Mouse (Mus musculus) forebrain, embryonic 11.5 days (tissue): ENCODE data around the gene Smyd2. TPM values are rescaled to one million over a fixed set of nuclear protein-coding genes. Genes with fewer than 3 reads are reported as not detected.

Source experiments
- ATAC-seq: fragments of 200-750 bp; cut with Nextera tagmentation; replicated peaks from 2 replicates; pipeline ENCODE4 v1.8.0; 2017; ENCODE audit warnings: moderate TSS enrichment; ENCODE audit not compliant: low FRiP score
- DNase-seq: peaks from one replicate; pipeline ENCODE4 v3.0.0-alpha.2; 2017; ENCODE audit warnings: low spot score
- H3K27ac ChIP-seq: fragments of 300-500 bp; sonication (generic); 2 replicates; pipeline ENCODE4 v1.5.1; 2014; ENCODE audit warnings: low read depth, low read length
- H3K27me3 ChIP-seq: fragments of 300-500 bp; sonication (generic); 2 replicates; pipeline ENCODE4 v1.6.1; 2014; ENCODE audit warnings: mild to moderate bottlenecking, low read length, mixed read lengths; ENCODE audit not compliant: control insufficient read depth, insufficient read depth
- H3K36me3 ChIP-seq: fragments of 300-500 bp; sonication (generic); 2 replicates; pipeline ENCODE4 v1.6.1; 2014; ENCODE audit warnings: mild to moderate bottlenecking, low read length, moderate library complexity, mixed read lengths; ENCODE audit not compliant: control insufficient read depth, insufficient read depth
- H3K4me1 ChIP-seq: fragments of 300-500 bp; sonication (generic); replicated peaks from 2 replicates; pipeline ENCODE4 v1.6.1; 2014; ENCODE audit warnings: low read length, mixed read lengths; ENCODE audit not compliant: control insufficient read depth, insufficient read depth
- H3K4me2 ChIP-seq: fragments of 300-500 bp; sonication (generic); 2 replicates; pipeline ENCODE4 v1.6.1; 2014; ENCODE audit warnings: low read depth, mild to moderate bottlenecking, low read length, moderate library complexity, mixed read lengths; ENCODE audit not compliant: severe bottlenecking
- H3K4me3 ChIP-seq: fragments of 300-500 bp; sonication (generic); 2 replicates; pipeline ENCODE4 v1.5.1; 2014; ENCODE audit warnings: low read depth, low read length
- H3K9ac ChIP-seq: fragments of 300-500 bp; sonication (generic); 2 replicates; pipeline ENCODE4 v1.6.1; 2014; ENCODE audit warnings: low read length
- H3K9me3 ChIP-seq: fragments of 300-500 bp; sonication (generic); 2 replicates; pipeline ENCODE4 v1.6.1; 2016; ENCODE audit warnings: low read length, mixed read lengths; ENCODE audit not compliant: control insufficient read depth
- WGBS: fragments of 180-500 bp; shearing (Covaris S2); extraction: QIAGEN DNeasy Blood & Tissue Kit; methylation state at CpG from one replicate; pipeline ENCODE4 v1.1.7; 2014; 5-methylcytosine and 5-hydroxymethylcytosine counted together
- polyA plus RNA-seq: library from polyadenylated mRNA; unstranded; fragments of >200 nt; fragmentation: Nextera tagmentation; extraction: Ambion mirVana; gene quantifications from 2 replicates; pipeline ENCODE4 v1.2.1, GENCODE M21; 2014

Gene Smyd2
- polyA plus RNA-seq, 1 experiment from 2014 or later: 43.1 TPM

DNA sequence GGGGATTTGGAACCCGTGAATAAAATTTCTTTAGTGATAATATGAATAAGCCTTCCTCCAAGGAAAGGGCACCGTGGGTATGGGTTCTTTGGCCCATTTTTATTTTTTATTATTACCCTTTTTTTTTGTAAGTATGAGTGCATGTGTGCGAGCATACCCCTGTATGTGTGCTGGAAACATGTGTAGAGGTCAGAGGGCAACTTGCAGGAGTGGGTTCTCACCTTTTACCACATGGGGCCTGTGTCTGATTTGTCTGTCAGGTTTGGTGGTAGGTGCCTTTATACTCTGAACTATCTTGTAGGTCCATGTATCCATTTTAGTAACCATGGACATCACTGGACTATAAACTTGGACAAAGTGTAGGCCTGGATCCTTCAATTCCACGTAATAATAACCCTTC is 994 bp upstream of the Smyd2 start:
- Histone ChIP-seq H3K9me3 (no peaks in the 10 kb centered on the region), H3K27ac (no peak overlapping the region), H3K36me3 (no peaks in the 10 kb centered on the region), H3K9ac (no peak overlapping the region), H3K4me3 (no peak overlapping the region), H3K27me3 (peaks cover 4% of the 10 kb centered on the region; the same call in 1 of the 2 replicates), H3K4me1 (peaks cover 3% of the 10 kb centered on the region; the same call in 1 of the 2 replicates), H3K4me2 (no peak overlapping the region)
- WGBS: 72% methylated on average over 4 of the region's 4 CpGs
- DNase-seq (no peak), ATAC-seq (no peak)

DNA sequence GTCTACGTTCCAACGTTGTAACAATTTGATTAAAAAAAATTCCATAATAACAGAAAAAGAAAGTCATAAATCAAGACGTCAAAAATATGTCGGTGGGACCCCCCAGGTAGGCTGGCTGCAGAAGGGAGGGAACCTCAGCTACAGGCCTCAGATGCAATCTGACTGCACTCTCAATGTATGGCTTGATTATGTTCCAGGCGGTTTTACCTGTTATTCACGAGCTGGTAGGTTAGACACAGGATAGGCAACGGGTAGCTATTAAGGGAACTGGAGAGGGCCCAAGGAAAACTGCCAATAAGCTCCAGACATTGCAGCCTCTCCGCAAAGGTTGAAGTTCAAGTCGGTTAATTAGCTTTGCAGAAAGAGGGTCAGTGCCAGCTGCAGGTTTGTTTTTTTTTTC is 558 bp upstream of the Smyd2 start:
- 0 out of 2 replicates have a peak, but pooled peaks have one; percentile 19 for ATAC-seq
- 13% methylated on average over 9 of the region's 9 CpGs for WGBS
- H3K27ac ChIP-seq: no peak overlapping the region
- H3K4me1 ChIP-seq: peaks cover 3% of the 10 kb centered on the region; the same call in 1 of the 2 replicates
- no peak for DNase-seq
- no peaks in the 10 kb centered on the region for H3K36me3 ChIP-seq
- no peaks in the 10 kb centered on the region for H3K9me3 ChIP-seq
- peak overlapping the region; percentile 71 for H3K4me3 ChIP-seq
- H3K4me2 ChIP-seq: peak overlapping the region; percentile 93
- H3K27me3 ChIP-seq: peaks cover 4% of the 10 kb centered on the region; the same call in 1 of the 2 replicates
- H3K9ac ChIP-seq: peak overlapping the region; percentile 81; the same call in 1 of the 2 replicates

DNA sequence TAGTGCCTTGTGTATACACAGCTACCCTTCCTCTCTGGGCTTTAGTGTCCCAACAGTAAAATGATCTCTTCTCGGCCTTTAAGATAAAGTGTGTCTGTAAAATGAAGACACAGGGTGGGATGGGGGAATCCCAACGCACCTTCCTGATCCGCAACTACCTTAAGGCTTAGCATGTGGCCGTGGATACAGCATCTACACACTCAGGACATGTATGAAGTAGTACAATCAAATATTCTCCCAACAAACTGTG is 670 bp downstream of the Smyd2 start:
- 9% methylated on average over 4 of the region's 4 CpGs for WGBS
- H3K27ac ChIP-seq: no peak overlapping the region
- no peaks in the 10 kb centered on the region for H3K36me3 ChIP-seq
- peaks cover 4% of the 10 kb centered on the region; the same call in 1 of the 2 replicates for H3K27me3 ChIP-seq
- H3K4me1 ChIP-seq: peaks cover 8% of the 10 kb centered on the region; the same call in 1 of the 2 replicates
- no peaks in the 10 kb centered on the region for H3K9me3 ChIP-seq
- peak overlapping the region; percentile 93 for H3K4me2 ChIP-seq
- H3K4me3 ChIP-seq: peak overlapping the region; percentile 71
- no peak for DNase-seq
- ATAC-seq: peak; percentile 29
- H3K9ac ChIP-seq: peak overlapping the region; percentile 81

DNA sequence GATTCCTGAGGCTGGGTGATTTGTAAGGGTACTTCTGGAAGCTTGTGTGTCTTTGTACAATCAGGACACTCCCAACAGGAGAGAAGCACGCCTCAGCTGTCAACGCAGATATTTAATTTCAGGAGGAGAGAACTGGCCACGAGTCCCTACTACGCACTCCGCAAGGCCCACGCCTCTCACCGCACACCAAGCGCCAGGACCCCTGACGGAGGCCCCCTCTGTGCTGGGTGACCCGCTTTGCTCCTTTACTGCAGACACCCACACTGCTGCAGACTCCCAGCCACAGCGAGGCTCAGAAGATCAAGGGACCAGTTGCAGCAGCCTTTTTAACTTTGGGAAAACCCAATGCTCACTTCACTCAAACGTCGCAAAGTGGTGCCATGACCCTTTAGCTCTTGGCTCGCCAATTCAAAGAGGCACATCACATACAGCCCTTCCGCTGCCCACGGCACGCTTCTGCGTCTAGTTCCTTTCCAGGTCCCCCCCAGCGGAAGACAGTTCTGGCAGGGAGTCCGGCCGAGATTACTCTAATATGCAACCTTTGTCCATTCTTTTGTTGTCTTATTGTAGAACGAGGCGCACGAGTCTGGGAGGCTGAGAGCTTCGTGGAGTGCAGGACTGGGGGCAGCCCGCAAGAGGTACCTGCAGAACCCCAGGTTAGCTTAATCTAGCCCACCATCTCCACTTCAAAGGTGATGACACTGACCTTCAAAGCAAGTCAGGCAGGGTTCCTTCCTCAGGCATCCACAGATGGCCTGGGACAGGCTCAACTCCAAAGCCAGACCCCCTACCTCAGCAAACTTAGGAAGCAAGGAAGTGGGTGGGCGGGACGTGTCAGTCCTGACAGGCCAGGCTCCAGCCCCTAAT is 1.2 kb downstream of the Smyd2 start:
- DNase-seq: peak; percentile 60
- WGBS: 50% methylated on average over 28 of the region's 28 CpGs
- H3K9ac ChIP-seq: peak overlapping the region; percentile 81; the same call in 1 of the 2 replicates
- H3K4me1 ChIP-seq: peaks cover 12% of the 10 kb centered on the region; the same call in 1 of the 2 replicates
- no peaks in the 10 kb centered on the region for H3K36me3 ChIP-seq
- ATAC-seq: peak; percentile 48; the same call in 1 of the 2 replicates
- H3K4me2 ChIP-seq: peak overlapping the region; percentile 93
- H3K9me3 ChIP-seq: no peaks in the 10 kb centered on the region
- peak overlapping the region; percentile 71 for H3K4me3 ChIP-seq
- no peak overlapping the region for H3K27ac ChIP-seq
- peaks cover 4% of the 10 kb centered on the region; the same call in 1 of the 2 replicates for H3K27me3 ChIP-seq

DNA sequence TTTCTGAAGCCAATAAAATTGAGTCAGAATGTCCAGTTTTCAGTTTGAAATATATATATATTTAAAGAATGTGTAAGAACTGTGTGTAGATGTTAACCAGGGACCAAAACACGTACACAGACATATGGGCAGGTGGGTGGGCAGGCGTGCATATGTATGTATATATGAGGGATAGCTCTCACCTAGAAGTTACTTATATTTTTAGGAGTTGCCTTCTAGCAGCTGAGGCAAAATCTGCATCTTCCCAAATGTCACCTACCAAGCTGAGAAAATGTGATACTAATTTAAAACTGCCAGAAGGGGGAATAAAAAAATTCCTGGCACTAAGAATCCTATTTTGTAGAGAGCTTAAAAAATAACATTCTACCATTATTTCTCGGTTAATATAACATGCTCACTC is 2.4 kb downstream of the Smyd2 start:
- Histone ChIP-seq H3K36me3 (no peaks in the 10 kb centered on the region), H3K9ac (no peak overlapping the region), H3K27ac (no peak overlapping the region), H3K4me3 (no peak overlapping the region), H3K27me3 (peaks cover 4% of the 10 kb centered on the region; the same call in 1 of the 2 replicates), H3K4me2 (no peak overlapping the region), H3K9me3 (no peaks in the 10 kb centered on the region), H3K4me1 (peaks cover 15% of the 10 kb centered on the region)
- ATAC-seq (no peak), DNase-seq (no peak)
- WGBS: 93% methylated on average over 3 of the region's 3 CpGs

DNA sequence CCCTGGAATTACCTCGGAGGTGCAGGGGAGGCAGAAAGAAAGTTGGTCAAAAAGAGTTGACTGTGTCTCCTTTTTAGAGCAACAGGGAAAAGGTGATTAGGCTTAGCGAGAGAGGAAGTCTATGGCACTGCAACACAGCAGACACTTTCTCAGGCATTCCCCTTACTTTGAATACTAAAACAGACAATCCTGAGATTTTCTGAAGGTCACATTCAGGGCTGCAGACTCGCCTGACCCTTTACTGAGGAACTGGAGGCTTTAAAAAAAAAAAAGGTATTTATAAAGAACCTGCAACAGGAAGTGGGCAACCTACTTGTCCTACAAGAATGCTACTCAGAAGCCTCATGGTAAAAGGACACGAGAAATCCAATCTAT is 5.0 kb downstream of the Smyd2 start:
- H3K9ac ChIP-seq: no peak overlapping the region
- ATAC-seq: no peak
- no peaks in the 10 kb centered on the region; the same call in 1 of the 2 replicates for H3K36me3 ChIP-seq
- H3K27ac ChIP-seq: no peak overlapping the region
- H3K4me2 ChIP-seq: no peak overlapping the region
- no peak for DNase-seq
- no peaks in the 10 kb centered on the region for H3K27me3 ChIP-seq
- H3K9me3 ChIP-seq: no peaks in the 10 kb centered on the region
- H3K4me3 ChIP-seq: no peak overlapping the region
- H3K4me1 ChIP-seq: peaks cover 16% of the 10 kb centered on the region
- 39% methylated on average over 4 of the region's 4 CpGs for WGBS

DNA sequence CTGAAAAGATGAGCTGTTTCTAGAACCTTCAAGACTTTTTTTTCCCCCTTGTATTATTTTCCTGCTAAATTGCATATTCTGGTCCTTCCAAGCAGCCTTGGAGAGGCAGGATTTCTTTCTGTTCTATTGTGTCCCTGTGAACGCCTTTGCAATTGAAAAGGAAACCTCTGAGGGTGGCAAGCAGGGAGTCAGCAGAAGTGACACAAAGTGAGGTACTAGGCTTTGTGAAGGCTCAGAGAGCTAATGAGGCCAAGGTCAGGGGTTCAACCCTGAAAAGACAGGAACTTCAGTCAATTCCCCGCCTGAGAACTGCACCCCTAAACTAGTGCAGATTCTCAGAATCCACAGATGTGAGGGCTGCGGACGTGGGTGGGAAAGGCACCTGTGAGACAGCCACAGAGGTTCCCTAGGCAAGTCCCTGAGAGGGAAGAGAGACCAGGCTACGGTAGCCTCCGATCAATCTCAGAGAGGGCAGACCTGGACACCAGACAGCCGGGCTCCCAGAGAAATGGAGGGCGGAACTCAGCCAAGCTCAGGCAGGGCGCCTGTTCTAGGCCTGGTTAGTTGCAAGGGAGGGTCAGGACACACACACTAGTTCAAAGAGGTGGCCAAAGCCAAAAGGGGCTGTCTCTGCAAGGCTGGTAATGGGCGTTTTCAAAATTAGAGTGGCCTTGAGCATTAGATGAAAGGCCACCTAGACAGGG is 5.6 kb downstream of the Smyd2 start:
- H3K27me3 ChIP-seq: no peaks in the 10 kb centered on the region
- no peak for ATAC-seq
- peaks cover 16% of the 10 kb centered on the region for H3K4me1 ChIP-seq
- 28% methylated on average over 10 of the region's 10 CpGs for WGBS
- no peaks in the 10 kb centered on the region; the same call in 1 of the 2 replicates for H3K36me3 ChIP-seq
- H3K9me3 ChIP-seq: no peaks in the 10 kb centered on the region
- no peak overlapping the region for H3K27ac ChIP-seq
- H3K4me2 ChIP-seq: no peak overlapping the region
- 0 out of 2 replicates have a peak overlapping the region, but pooled peaks have one; percentile 16 for H3K9ac ChIP-seq
- DNase-seq: peak; percentile 46
- no peak overlapping the region for H3K4me3 ChIP-seq

DNA sequence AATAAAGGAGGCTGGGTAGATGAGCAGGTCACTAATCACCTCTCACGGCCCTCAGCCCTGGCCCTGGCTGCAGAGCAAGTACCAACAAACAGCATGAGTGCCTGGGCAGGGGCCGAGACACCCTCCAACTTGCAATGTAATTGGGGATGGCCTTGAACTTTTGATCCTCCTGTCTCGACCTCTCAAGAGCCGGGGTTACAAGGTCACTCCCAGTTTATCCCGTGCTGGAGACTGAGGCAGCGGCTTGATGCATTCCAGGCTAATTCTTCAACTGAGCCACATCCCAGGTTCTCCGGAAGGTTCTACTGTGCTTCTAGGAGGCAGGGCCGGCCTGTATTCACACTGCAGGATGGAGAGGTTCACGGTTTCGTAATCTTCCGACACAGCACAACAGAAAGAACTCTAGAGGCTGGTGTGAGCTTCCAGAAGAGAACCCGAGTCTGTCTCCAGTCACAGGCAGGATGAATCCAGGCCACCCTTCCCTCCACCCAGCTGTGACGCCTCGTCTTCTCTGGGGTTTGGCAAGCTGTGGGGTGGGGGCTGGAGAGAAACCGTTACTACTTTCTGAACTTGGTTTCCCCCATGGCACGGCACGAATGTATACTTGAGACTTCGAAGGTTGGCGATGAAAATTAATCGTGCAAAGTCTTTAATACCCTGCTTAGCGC is 8.9 kb downstream of the Smyd2 start:
- ATAC-seq (no peak), DNase-seq (no peak)
- Histone ChIP-seq H3K27ac (no peak overlapping the region), H3K9me3 (no peaks in the 10 kb centered on the region), H3K4me3 (no peak overlapping the region), H3K9ac (no peak overlapping the region), H3K36me3 (no peaks in the 10 kb centered on the region; the same call in 1 of the 2 replicates), H3K4me2 (no peak overlapping the region), H3K27me3 (no peaks in the 10 kb centered on the region), H3K4me1 (peaks cover 16% of the 10 kb centered on the region)
- WGBS: 91% methylated on average over 21 of the region's 21 CpGs
